Mouse (Mus musculus) liver, adult 2 months (tissue): Measurements from ENCODE around the gene Psme2. TPM values are rescaled to one million over a fixed set of nuclear protein-coding genes. Genes with fewer than 3 reads are reported as not detected.

Source experiments
- DNase-seq: peaks from one replicate; pipeline ENCODE4 v3.0.0-alpha.2; 2011; ENCODE audit warnings: low read depth, low spot score; ENCODE audit errors: extremely low read depth
- H3K27ac ChIP-seq: fragments of 200-500 bp; replicated peaks from 2 replicates; pipeline ENCODE4 v1.5.1; 2012; ENCODE audit warnings: low read depth, mild to moderate bottlenecking, control low read depth, inconsistent platforms, low read length; ENCODE audit not compliant: insufficient read depth
- H3K27me3 ChIP-seq: fragments of 200-500 bp; 2 replicates; pipeline ENCODE4 v1.6.1; 2012; ENCODE audit warnings: mild to moderate bottlenecking, moderate library complexity, low read length, inconsistent platforms; ENCODE audit not compliant: control insufficient read depth, insufficient read depth
- H3K36me3 ChIP-seq: fragments of 200-500 bp; 2 replicates; pipeline ENCODE4 v1.6.1; 2012; ENCODE audit warnings: low read length, inconsistent platforms; ENCODE audit not compliant: control insufficient read depth, insufficient read depth
- H3K4me1 ChIP-seq: fragments of 200-500 bp; 2 replicates; pipeline ENCODE4 v1.6.1; 2011; ENCODE audit warnings: low read length; ENCODE audit not compliant: control insufficient read depth, insufficient read depth
- H3K4me3 ChIP-seq: fragments of 200-500 bp; 2 replicates; pipeline ENCODE4 v1.5.1; 2011; ENCODE audit warnings: low read depth, mild to moderate bottlenecking, control low read depth, low read length, moderate library complexity; ENCODE audit not compliant: insufficient read depth
- H3K79me2 ChIP-seq: fragments of 200-500 bp; 2 replicates; pipeline ENCODE4 v1.6.1; 2012; ENCODE audit warnings: inconsistent platforms, mild to moderate bottlenecking, low read length, moderate library complexity; ENCODE audit not compliant: control insufficient read depth, insufficient read depth
- H3K9ac ChIP-seq: fragments of 200-500 bp; 2 replicates; pipeline ENCODE4 v1.6.1; 2012; ENCODE audit warnings: low read depth, mild to moderate bottlenecking, control low read depth, inconsistent platforms, low read length
- CTCF ChIP-seq: fragments of 200-500 bp; IDR thresholded peaks from 2 replicates; pipeline ENCODE4 v1.5.1; 2011; ENCODE audit warnings: low read depth, low read length, control low read depth
- POLR2A ChIP-seq: fragments of 200-500 bp; IDR thresholded peaks from 2 replicates; pipeline ENCODE4 v1.6.1; 2011; ENCODE audit warnings: low read length, control low read depth; ENCODE audit not compliant: insufficient read depth; ENCODE audit errors: extremely low read depth
- WGBS: fragments of 180-500 bp; shearing (Covaris S2); methylation state at CpG from one replicate; pipeline ENCODE4 v1.1.7; 2018; 5-methylcytosine and 5-hydroxymethylcytosine counted together
- polyA plus RNA-seq: library from polyadenylated mRNA; depleted of rRNA; stranded (reverse); fragments of >200 nt; gene quantifications from 2 replicates; pipeline ENCODE4 v1.2.3, GENCODE M21; 2012
- total RNA-seq: library from RNA; depleted of rRNA; stranded (reverse); fragments of >200 nt; gene quantifications from 2 replicates; pipeline ENCODE4 v1.2.3, GENCODE M21; 2014

Psme2 gene
- total and polyA plus RNA-seq, 2 experiments: 55.9 to 142 TPM

- peak within 1 kb of the TSS; percentile 62 for H3K27ac ChIP-seq
- DNase-seq: peak; percentile 89
- H3K27me3 ChIP-seq: no peaks in the 10 kb centered on the region
- H3K36me3 ChIP-seq: peaks cover 16% of the 10 kb centered on the region
- 2% methylated on average over 43 of the region's 43 CpGs for WGBS
- peaks cover 5% of the 10 kb centered on the region; the same call in 1 of the 2 replicates for H3K79me2 ChIP-seq
- TF ChIP-seq CTCF (no peak), POLR2A (peak; percentile 42; the same call in 1 of the 2 replicates)
- H3K9ac ChIP-seq: peak within 1 kb of the TSS; percentile 80
- H3K4me1 ChIP-seq: peaks cover 8% of the 10 kb centered on the region
- peak within 1 kb of the TSS; percentile 81 for H3K4me3 ChIP-seq
These were observed 6.0 kb downstream of the Psme2 start, which contains the start of gene Emc9 for GRCm38 (mm10) chr14:55584702-55585565. Emc9 (minus strand) TSS chr14:55585302.

GRCm38 (mm10) chr14:55584303-55584701 lies 6.6 kb downstream of the Psme2 start:
- WGBS: 32% methylated on average over 5 of the region's 5 CpGs
- H3K4me3 ChIP-seq: peak overlapping the region; percentile 81
- H3K27ac ChIP-seq: peak overlapping the region; percentile 62
- peak; percentile 61 for DNase-seq
- no peaks in the 10 kb centered on the region for H3K27me3 ChIP-seq
- peaks cover 16% of the 10 kb centered on the region for H3K36me3 ChIP-seq
- TF ChIP-seq CTCF (no peak), POLR2A (no peak)
- H3K79me2 ChIP-seq: peaks cover 6% of the 10 kb centered on the region; the same call in 1 of the 2 replicates
- peak overlapping the region; percentile 80 for H3K9ac ChIP-seq
- peaks cover 8% of the 10 kb centered on the region for H3K4me1 ChIP-seq

GRCm38 (mm10) chr14:55581981-55582681 lies 8.8 kb downstream of the Psme2 start:
- Histone ChIP-seq H3K4me3 (no peak overlapping the region), H3K27ac (no peak overlapping the region), H3K79me2 (0 out of 2 replicates have a peak, but pooled peaks cover 6% of the 10 kb centered on the region), H3K36me3 (peaks cover 12% of the 10 kb centered on the region; the same call in 1 of the 2 replicates), H3K27me3 (no peaks in the 10 kb centered on the region), H3K9ac (no peak overlapping the region), H3K4me1 (peaks cover 9% of the 10 kb centered on the region)
- no peak for DNase-seq
- TF ChIP-seq CTCF (peak; percentile 72), POLR2A (no peak)
- 76% methylated on average over 9 of the region's 9 CpGs for WGBS

- Histone ChIP-seq H3K79me2 (0 out of 2 replicates have a peak, but pooled peaks cover 9% of the 10 kb centered on the region), H3K9ac (no peak overlapping the region), H3K4me1 (peaks cover 4% of the 10 kb centered on the region), H3K4me3 (no peak overlapping the region), H3K27me3 (no peaks in the 10 kb centered on the region), H3K27ac (no peak overlapping the region), H3K36me3 (peaks cover 10% of the 10 kb centered on the region; the same call in 1 of the 2 replicates)
- DNase-seq: no peak
- WGBS: 94% methylated on average over 16 of the region's 16 CpGs
- TF ChIP-seq POLR2A (no peak), CTCF (no peak)
These were observed 10.2 kb downstream of the Psme2 start for GRCm38 (mm10) chr14:55580731-55581130.

- Histone ChIP-seq H3K27me3 (no peaks in the 10 kb centered on the region), H3K27ac (no peak overlapping the region), H3K4me1 (peaks cover 2% of the 10 kb centered on the region), H3K79me2 (0 out of 2 replicates have a peak, but pooled peaks cover 9% of the 10 kb centered on the region), H3K9ac (no peak overlapping the region), H3K36me3 (peaks cover 10% of the 10 kb centered on the region; the same call in 1 of the 2 replicates), H3K4me3 (no peak overlapping the region)
- DNase-seq: no peak
- TF ChIP-seq POLR2A (no peak), CTCF (no peak)
- 93% methylated on average over 23 of the region's 23 CpGs for WGBS
These were observed 11.1 kb downstream of the Psme2 start for GRCm38 (mm10) chr14:55579511-55580496.
